Mouse (Mus musculus) kidney, postnatal 10 days (tissue): ENCODE measurements around the gene Gramd2.
"Not testable (repeated sequence)": the region's sequence is repeated elsewhere in the genome, so short reads cannot be mapped to it uniquely, and the experiment has no call there.

ENCODE experiments used
- DNase-seq: peaks from one replicate; pipeline ENCODE4 v3.0.0; 2021; ENCODE audit warnings: mixed read lengths

Gramd2 gene

DNA sequence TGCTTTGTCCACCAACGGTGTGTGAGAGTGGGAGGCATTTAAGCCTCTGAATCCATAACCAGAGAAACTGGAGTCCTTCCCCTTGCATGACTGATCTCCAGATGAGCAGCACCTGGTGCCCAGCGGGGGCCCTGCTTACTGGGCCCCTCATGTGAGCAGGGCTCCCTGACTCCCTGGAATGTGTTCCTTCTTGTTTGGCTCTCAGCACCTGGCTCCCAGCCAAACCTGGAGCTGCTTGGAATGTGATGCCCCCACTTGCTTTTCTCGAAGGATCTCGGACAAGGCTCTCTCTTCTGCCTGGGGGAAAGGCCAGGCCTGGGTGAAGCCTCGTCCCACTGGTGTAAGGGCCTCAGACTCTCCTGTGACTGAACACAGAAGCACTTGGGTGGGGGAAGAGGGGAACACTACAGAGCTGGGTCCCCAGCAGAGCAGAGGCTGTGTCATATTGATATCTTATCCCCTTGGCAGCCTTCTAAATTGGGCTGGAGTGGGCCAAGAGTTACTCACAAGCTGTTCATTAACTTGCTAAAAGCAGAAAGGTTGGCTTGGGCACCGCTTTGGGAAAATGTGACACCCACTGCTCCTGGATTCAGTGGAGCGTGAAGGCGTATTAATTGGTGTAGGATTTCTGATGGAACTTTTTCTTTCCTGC, 44.0 kb downstream of the Gramd2 start:
- DNase-seq, result peak; percentile 91

DNA sequence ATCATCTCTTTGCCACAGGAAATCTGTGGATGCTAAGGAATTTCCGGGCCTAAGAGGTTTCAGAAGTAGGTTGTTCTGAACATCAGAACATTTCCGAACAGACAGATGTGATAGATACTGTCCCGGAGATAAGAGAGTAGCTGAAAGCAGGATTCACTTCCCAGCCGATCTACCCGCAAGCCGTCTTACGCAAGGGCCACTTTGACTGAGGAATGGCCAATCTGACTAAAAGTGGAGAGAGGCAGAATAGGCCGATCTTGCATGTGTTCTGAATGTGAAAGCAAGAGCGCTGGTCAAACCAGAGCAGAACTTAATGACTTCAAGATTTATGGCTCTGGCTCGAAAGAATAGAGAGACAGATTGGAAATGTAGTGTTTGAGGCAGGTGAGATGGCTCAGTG, 45.6 kb downstream of the Gramd2 start:
- no peak for DNase-seq

DNA sequence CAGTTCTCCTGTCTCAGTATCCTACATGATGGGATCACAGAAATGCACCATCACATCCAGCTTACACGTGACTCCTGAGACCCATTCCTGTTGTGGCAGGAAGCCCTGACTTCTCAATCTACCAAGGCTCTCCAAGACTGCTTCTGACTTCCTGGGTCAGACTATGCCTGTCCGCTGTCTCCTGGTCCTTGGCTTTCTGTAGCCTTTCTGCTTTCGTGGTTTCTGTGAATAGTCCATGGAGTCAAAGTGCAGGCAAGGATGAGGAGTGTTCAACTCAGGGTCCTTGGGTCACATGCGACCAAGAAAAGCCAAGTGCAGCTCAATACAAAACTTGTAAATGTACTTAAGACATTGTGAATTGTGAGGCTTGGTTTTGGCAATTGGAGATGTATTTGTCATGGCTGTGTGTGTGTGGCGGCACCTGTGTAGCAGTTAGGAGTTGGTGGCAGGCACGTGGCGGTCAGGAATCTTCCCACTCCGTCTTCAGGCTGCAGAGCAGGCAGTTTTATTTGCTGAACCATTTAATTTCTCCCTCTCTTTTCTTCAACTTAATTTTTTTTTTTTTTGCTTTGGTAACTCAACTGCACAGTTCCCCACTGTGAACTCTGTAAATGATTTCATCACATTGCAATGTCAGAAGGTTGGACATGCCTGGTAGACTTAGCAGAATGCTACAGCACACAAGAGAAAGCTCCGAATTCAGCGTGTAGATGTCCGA, 47.8 kb downstream of the Gramd2 start:
- peak; percentile 60 for DNase-seq

DNA sequence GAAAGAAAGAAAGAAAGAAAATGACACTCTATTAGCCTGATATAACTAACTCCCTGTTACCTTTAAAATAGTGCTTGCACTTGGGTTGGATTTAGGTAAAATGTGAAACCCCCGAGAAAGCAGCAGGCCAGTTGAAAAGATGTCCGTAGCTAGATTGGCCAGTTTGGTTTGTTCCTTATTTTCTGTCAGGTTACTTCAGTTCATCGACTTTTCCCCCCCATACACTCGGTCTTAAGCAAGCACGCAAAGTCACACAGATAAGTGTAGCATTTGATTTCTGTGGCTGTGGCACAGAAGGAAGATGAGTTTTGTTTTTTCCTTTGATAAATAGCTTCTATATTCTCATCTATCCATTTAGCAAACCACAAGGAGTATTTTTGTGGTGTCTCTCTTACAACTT, 51.2 kb downstream of the Gramd2 start:
- DNase-seq, result no peak

- DNase-seq, result no peak
Measured at GRCm38 (mm10) chr9:59733075-59733474, 53.1 kb downstream of the Gramd2 start.

DNA sequence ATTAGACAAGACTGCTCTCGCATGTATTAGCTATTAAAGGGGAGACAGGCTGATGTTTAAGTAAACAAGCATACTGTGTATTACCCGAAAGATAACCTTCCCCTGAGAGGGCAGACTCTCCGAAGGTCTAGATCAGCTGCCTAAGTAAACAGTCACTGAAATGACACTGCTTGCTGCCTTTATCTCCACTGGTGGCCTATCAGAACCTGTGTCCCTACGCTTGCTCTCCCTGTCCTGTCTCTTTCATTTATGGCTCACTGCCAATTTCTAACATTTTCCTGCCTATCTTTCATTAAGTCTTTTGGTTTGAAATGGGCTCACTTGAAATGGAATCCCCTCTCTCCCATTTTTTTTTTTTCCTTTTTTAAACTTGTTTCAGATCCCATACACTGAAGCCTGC, 55.5 kb downstream of the Gramd2 start:
- no peak for DNase-seq

DNA sequence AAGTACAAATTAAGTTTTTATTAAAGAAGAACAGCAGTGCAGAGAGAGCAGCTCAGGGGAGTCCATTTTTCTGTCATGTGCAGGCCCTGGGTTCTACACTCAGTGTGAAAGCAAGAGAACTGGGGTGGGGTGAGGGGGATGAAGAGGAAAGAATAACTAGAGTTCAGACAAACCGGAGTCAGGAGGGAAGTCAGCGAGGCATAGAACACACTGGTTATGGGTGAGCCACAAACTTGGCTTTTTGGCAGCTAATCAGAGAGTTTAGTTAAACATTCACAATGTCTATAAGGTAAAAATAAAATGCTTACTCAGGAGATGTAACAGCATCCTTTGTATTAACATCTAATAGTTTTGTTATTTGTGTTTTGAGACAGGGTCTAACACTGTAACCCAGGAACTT, 60.6 kb downstream of the Gramd2 start:
- DNase-seq, result peak; percentile 46

- no peak for DNase-seq
Measured at GRCm38 (mm10) chr9:59743903-59744302, 64.0 kb downstream of the Gramd2 start.

DNA sequence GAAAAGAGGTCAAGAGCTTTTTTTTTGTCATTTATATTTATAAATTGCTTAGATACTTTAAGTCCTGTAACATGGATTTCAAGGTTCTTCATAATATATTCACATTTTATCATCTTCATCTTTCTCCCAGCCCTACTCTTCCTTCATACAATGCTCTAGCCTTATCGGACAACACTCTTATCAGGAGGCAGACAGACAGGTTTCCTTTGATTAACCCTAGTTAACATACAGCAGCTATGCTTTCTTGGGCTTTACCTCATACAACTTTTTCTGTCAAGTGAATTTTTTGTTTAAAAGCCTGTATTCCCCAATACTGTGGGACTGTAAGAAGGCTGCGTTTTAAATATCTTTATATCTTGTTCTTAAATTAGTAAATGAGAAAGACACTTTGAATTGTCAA, 68.4 kb downstream of the Gramd2 start:
- DNase-seq, result no peak

DNA sequence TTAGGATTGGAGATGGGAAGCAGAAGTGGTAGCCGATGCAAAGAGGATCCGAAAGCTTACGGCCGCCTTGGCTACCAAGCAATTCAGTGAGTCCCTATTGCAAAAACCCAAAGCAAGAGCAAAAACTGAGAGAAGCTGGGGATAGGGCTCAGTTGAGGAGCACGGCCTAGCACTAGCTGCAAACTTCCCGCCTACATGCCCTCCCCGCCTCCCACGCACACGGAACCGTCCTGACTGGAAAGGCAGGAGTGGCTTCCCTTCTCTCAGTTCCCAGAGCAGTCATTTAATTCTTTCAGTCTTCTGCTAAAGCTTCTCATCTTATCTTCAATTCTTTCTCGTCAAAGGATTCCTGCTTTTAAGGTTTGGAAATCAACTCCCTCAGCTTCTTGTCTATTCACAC, 69.0 kb downstream of the Gramd2 start:
- peak; percentile 63 for DNase-seq

DNA sequence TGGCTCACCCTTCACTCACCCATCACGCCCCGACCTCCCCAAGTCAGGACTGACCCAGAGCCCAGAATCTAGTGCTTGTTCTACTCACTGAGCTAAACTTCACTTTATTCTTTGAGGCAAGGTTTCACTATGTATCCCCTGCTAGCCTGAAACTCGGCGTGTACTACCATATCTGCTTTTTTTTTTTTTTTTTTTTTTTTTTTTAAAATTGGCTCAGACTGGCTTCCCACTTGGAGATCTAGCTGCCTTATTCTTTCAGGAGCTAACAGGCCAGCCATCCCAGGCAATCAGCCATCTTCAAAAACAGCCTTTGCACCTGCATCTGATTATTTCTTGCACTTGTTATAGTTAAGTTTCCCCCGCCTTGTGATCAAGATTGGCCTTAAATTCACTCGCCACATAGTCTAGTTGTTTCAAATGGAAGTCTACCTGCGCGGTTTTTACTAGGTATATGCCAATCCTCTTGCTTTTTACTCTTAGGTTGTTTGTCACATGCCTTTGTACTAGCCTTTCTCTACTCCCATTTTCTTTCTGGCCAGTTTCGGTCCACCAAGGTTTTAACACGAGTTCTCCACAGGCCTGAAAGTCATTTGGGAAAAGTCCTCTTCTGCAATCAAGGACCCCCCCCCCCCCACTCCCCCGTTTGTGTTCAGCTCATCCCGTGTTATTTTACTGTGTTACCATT, 69.8 kb downstream of the Gramd2 start:
- no peak for DNase-seq

DNA sequence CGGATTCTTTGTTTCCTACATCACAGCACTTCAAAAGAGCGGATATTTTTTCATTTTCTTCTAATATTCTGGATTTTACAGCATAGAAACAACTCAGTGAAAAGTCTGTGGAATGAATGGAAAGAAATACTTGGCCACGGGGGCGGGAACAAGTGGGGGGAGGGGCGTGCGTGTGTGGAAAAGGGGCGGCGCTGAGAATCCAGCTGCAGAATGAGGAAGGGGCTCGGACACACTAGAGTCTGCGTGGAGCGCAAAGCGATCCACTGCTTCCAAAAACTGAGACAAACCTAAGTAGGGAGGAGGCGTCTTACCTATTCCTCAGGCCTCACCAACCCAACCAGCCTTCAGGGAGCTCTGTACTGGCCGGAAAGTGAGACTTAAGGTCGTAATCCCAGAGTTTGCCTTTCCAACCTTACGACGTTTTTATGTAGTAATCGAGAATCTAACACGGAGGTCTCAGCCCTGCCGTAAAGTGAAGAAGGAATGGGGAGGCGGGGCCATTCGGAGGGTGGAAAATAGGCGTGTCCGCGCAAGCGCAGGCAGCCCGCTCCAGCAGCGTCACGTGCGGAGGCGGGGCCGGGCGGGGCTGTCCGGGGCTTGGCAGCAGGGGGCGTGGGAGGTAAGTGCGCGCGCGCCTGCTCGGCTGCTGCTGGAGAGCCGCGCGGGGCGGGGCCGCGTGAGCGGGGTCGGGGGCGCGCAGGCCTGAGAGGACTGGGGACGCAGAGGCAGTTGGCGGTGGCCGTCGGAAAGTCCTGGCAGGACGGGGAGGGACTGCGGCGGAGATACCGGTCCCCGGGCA, 70.5 kb downstream of the Gramd2 start, which contains the start of the genes Senp8 and Myo9a:
Gene Senp8 (minus strand): TSS at position 444 of the 799 bp plus-strand sequence.
Gene Myo9a (plus strand): TSS at position 630 of the 799 bp plus-strand sequence.
- peak; percentile 100 for DNase-seq

DNA sequence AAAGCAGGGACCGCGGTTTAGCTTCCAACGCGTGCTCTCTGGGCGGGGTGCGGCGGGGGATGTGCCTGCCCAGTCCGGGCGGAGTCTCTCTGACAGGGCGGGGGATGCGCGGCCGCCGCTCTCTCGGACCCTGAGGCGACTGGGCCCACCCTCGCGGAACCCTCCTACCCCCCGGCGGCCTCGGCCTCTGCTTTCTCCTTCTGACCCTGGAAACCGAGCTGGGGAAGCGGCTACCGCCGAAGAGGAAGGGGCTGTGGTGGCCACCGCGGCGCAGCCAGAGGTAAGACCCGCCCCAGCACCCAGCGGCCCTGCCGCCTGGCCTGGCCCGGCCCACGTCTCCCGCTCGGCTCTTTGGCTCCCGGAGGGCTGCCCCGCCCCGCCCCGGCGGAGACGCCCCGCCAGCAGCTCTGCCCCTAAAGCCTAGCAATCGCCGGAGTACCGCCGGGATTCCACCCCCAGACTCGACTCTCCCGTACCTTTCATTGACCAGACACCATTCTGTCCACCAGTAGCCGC, 71.2 kb downstream of the Gramd2 start:
- DNase-seq, result peak; percentile 93

- DNase-seq, result no peak
Measured at GRCm38 (mm10) chr9:59751966-59752365, 72.0 kb downstream of the Gramd2 start.

- DNase-seq, result no peak
Measured at GRCm38 (mm10) chr9:59755199-59755598, 75.3 kb downstream of the Gramd2 start.

DNA sequence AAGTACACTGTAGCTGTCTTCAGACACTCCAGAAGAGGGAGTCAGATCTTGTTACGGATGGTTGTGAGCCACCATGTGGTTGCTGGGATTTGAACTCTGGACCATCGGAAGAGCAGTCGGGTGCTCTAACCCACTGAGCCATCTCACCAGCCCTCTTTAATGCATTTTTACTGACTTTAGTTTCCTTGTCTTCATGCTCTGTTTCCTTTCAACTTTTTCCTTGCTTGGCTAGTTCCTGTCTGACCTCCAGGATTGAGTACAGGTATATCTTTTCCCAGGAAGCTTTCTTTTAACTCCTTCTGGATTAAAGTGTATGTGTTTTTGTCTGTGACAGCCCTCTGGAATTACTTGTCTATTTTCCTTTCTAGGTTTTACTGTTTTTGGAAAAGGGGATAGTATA, 77.1 kb downstream of the Gramd2 start:
- DNase-seq, result not testable (repeated sequence)

GRCm38 (mm10) chr9:59760515-59760914, 80.6 kb downstream of the Gramd2 start:
- no peak for DNase-seq

DNA sequence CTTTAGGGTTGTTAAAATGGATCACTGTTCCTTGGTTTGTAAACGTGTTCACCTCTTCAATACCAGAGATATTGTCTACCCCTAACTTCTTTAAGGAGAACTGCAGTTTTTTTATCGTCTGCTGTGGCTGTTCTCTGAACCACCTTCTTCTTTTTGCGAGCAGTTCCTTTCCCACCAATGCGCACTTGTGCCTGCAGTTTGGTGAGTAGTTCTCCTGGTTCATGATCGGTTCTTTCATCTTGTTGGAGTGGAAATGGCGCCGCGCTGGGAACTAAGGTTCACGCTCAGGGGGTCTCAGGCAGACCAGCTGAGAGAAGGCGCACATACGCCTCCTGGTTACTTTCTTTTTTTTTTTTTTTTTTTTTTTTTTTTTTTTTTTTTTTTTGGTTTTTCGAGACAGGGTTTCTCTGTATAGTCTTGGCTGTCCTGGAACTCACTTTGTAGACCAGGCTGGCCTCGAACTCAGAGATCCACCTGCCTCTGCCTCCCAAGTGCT, 87.1 kb downstream of the Gramd2 start:
- not testable (repeated sequence) for DNase-seq
